Mouse (Mus musculus): ENCODE results near the gene Nek11. TPM values are rescaled to one million over a fixed set of nuclear protein-coding genes. Genes with fewer than 3 reads are reported as not detected.

Nek11 gene
- total RNA-seq, 4 experiments from 2014 or later = 1.7 to 2.3 (median 1.9) TPM

DNA sequence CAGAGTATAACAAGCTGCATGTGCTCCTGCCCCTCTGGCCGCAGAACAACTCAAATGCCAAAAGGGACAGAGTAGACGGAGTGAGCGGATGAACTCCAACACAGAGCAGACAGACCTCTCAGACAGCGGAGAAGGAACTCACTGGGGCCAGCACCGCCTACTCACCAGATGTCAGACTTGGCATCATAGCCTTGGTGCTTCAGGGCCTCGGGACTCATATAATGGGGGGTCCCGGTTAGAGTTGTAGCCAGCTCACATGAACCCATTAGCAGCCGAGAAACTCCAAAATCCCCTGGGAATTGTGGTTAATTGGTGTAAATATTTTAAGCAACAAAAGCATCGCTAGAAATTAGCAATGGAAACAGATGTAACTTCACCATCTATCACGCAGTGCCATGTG is 82.1 kb downstream of the Nek11 start:
- peak in 1 of 2 experiments; percentile 13 for DNase-seq (ENCODE audit: low spot score in 2 of 2)

DNA sequence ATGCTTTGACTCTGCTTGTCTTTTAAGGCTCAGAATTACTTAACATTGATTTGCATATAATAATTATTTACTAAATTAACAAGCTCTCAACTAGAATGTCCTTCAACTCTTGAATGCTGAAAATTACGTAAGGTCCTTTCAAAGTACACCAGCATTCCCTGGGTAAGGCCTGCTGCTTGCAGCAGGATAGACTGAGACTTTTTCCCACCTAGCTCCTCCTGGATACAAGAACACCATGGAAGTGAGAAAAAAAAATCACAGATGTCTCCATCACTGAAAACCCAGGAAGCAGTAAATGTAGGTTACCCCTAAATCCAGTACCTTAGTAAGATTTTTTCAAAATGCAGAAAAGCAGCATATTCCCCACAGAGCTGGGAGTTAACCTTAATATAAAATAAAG is 82.6 kb downstream of the Nek11 start:
- no peak for DNase-seq (ENCODE audit: low spot score in 2 of 2)

DNA sequence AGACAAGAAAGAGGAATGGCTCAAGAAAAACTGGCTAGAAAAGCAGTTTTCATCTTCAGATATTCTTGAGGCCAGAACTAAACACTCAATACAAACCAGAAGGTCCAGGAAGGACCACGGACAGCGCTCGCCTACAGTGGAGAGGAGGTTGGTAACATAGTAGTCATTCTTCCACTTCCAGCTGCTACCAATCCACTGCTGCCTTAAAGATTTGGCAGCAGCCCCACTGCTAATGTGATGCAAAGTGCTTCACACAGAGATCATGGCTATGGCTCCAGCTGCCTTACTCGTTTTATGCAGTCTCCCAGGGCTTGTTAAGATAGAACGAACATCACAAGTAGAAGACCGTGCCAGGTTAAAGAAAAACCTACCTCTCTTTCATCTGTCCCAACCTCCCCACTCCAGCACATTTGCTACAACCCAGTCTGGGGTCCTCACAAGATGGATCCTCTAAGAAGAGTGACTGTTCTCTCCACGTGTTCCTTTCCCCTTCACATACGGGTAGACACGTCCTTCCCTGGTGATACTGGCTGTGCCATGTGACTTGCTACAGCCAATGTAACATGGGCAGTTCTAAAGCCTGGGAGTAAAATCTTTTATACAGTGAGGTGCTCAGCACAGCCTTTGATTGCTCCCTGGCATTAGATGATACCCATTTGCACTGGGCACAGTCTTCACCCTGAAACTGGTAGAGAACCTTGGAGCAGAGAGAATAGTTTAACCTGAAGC is 85.6 kb downstream of the Nek11 start:
- DNase-seq (ENCODE audit: low spot score in 2 of 2) = peak in 1 of 2 experiments; percentile 20

DNA sequence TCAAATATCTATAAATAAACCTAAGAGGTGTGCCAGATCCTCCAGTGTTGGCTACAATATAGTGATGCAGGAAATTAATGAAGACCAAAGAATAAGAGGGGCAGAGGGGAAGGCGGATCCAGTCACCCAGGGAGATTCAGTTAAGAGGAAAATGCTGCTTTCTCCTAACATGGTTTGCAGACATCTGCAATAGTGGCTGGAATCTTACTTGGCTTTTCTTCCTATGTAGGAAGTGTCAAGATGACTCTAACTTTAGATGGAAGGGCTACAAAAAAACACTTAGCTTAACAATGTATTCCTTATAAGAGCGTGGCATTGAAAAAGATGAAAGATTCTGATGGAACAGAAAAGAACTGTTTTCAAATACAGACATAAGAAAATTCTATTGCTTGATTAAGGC is 89.3 kb downstream of the Nek11 start:
- no peak for DNase-seq (ENCODE audit: low spot score in 2 of 2)

DNA sequence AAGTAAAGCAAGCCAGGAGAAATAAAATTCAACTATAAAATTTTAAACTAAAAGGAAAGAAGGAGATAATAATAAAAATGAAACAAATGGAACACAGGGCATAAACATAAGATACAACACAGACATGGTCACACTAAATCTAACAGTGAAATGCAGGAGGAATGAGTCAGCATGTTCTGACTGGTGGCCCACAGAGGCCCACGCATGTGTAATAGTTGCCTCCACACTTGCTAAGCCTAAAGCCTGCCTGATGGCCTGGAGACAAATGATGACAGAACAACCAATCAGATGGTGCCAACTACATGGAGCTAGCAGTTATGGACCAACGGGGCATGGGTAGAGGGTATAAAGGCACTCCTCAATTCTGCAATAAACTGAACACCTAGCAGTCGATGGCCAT is 93.1 kb downstream of the Nek11 start:
- peak; percentile 39 to 64 for DNase-seq (ENCODE audit: low spot score in 2 of 2)

DNA sequence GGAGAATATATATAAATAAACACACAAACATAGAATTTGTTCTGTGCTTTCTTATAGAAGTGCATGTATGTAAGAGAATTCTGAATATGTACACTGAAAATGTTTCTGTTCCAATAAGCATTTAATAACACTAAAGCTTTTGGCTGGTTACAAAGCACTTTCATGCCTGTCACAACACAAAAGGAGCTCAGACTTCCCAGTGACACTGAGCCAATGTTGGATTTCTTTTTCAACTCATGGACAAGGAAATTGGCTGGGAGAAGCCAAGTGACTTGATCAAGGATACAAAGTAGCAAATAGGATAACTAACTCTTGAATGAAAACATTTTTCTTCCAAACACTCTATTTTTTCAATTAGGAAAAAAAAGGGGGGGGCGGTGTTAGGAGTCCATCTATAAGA is 93.9 kb downstream of the Nek11 start:
- no peak for DNase-seq (ENCODE audit: low spot score in 2 of 2)

DNA sequence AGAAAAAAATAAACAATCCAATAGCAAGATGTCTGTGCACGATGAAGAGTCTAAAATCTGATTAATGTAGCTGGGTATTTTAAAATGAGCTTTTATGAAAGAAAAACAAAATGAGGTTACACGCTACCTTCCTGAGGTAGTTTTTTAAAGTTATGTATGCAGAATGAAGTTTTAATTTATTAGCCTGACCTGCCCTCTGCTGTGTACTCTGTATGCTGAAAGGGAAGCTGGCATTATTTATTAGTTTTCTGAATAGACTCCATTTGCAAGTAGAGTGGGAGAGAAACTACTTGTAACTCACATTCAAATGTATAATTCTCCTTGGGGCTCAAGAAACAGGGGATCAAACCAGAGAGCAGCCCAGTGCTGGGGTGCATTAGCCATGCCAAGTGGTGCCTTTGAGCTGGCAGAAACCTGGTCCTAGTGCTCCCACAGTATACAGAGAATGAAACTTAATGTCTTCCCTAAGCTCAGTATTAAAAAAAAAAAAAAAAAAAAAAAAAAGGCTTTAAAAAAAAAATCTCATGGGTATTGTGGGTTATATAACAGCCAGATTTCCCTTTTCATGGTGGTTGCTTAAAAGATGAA is 94.5 kb downstream of the Nek11 start:
- no peak for DNase-seq (ENCODE audit: low spot score in 2 of 2)

DNA sequence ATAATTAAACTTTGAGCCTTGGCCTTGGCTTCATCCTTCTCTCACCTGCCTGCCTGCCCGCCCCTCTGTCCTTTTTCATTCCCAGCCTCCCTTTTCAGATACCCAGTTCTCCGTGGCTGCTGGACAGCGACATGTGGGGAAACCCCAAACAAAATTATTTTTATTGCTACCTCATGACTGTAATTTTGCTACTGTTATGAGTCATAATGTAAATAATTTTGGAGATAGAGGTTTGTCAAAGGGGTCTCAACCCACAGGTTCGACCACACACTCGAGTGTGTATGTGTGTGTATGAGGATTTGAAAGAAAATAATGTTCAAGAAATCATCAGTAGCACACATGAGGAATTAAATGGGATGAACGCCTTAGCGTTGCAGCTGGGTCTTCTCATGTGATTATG is 110.7 kb downstream of the Nek11 start:
- DNase-seq (ENCODE audit: low spot score in 2 of 2) = no peak

DNA sequence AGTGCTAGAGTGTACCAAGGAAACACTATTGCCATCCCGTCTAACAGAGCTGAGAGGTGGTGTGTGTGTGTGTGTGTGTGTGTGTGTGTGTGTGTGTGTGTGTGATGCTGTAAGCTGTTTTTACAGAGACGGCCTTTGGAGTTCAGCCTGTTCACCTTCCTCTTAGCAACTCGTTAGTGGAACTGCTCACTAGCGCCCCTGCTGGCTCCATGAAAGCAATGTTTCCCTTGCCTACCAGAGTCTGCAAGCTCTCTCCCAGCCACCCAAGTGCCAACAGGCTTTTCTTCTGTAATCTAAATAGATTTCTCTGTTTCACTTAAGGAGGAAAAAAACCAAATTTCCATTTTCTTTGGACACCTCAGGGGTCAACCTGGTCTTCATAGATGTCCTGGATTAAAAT is 112.6 kb downstream of the Nek11 start:
- peak in 1 of 2 experiments; percentile 31 for DNase-seq (ENCODE audit: low spot score in 2 of 2)

DNA sequence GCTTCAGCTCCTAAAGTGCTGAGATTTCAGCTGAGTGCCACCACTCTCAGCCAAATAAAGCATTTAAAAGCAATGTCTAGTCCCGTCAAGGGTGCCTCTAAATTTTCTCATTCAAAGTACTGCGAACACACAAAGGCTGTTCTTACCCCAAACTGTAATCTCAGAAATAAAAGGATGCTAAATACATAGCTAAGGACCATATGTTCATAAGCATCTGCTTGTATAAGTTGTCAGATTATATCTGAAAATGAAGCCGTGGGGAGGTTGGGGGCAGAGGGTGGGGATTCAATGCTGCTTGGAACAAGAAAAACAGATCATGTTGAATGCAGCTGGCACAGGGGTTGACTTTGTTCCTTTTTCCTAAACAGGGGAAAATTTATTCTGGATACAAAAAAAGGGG is 120.4 kb downstream of the Nek11 start:
- no peak for DNase-seq (ENCODE audit: low spot score in 2 of 2)

DNA sequence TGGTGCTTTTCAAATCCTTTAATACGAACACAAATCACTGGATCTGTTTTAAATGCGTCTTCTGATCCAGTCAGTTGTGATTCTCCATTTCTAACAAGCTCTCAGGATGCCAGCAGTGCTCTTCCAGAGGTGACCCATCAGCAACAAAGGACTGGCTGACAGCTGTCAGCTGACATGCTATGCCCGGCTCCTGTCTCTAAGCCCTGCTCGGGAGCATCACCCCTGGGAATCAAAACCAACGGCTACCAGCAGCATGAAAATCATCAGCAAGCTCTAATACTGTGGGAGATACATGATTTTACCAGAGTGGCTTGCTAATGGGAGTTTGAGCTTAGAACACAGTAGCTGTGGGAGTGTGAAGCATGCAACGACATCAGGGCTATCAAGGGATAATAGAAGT is 121.0 kb downstream of the Nek11 start:
- DNase-seq (ENCODE audit: low spot score in 2 of 2) = no peak

DNA sequence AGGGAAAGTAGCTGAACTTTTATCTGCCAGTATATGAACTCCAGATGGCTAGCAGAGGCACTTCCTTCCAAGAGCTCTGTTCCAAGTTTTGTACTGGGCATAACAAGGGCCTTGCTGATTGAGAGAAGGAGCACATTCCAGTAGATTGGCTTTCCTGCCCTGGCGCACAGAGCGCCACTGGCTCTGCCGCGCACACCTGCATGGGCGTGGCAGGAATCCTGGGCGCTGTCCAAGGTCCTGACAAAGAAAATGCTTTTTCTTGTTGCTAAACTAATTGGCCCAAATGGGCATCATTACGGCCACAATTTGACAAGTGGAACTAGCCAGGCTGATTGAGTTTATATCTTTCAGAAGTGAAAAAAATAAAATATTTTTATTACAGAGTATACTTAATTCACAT is 123.1 kb downstream of the Nek11 start:
- DNase-seq (ENCODE audit: low spot score in 2 of 2) = no peak

DNA sequence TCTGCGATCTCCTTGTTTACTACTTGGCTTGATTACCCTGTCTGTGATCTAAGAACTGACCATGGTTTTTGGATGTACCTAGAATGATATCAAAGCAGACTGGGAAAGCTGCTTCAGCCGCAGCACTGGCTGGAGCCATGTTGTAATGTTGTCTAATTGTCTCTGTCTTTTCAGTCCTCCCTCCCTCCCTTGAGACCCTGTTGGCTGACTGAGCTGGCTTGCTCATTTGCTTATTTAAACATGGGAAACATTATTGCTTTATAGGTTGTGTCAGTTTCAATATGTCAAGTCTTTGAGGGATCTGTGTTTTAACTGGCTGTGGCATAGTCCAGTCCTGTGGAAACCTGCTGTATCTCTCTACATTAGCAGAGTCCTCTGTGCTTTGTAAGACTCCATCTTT is 132.2 kb downstream of the Nek11 start:
- no peak for DNase-seq (ENCODE audit: low spot score in 2 of 2)

DNA sequence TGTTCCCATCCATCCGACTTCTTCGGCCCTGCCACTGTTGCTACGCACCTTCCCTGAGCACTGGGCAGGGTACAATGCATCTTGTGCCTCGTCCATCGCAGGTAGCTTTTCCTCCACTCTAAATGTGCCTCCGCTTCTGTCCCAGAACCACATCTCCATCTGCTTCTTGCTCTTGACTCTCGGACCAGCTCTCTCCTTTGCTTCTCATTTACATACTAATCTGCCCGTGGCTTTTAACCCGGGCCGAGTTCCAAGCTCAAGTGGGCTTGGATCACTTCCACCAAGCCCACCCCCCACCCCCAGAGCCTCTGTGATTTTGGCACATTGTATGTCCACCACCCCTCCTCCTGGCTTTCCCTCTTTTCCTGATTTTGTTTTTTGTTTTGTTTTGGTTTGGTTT is 137.7 kb downstream of the Nek11 start:
- DNase-seq (ENCODE audit: low spot score in 2 of 2) = no peak

DNA sequence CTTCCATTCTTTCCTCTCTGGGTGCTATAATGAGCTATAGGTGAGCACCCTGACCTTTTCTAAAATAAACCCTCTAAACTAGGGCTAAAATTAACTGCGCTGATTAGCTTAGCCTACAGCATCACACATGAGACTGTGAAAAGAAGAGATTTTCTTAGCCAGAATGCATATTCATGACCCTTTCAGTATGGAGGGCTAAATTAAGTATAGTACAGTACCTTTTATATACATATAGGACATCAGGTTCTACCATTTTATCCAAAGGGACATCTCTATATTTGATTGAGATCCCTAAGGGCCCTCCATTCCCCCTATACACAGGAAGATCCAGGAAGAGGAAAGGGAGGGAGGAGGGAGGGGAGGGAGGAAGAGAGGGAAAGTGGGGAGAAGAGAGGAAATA is 141.2 kb downstream of the Nek11 start:
- no peak for DNase-seq (ENCODE audit: low spot score in 2 of 2)

DNA sequence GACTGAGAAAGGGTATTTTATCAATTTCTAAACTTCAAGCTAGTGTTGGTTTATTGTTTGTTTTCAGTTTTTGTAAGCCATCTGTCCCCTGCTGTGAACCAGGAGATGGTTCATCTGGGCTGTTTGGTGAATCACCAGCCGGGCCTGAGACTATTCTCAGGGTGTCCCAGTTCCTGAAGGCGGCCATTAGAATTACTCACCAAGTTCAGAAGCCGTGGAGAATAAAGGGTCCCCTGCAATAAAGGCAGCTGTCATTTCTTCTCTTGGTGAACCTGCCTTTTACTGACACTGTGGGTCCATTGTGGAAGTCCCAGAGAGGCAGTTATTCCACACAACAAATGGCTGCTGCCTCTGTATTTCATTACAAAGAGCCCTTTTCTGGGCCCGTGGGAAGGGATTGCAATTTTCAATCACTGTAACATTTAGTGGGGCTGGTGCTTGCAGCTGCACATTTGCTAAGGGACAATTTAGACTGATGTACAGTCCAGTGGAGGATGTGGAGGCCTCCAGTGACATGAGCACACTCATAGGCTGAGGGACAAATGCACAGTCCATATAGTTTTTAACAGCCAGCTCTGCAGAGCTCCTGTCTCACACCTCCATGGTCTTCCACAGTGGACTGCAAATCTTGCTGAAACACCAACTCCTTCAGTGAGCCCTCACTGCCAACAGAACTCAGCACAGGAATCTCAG is 142.8 kb downstream of the Nek11 start:
- DNase-seq (ENCODE audit: low spot score in 2 of 2) = peak; percentile 8 to 29

DNA sequence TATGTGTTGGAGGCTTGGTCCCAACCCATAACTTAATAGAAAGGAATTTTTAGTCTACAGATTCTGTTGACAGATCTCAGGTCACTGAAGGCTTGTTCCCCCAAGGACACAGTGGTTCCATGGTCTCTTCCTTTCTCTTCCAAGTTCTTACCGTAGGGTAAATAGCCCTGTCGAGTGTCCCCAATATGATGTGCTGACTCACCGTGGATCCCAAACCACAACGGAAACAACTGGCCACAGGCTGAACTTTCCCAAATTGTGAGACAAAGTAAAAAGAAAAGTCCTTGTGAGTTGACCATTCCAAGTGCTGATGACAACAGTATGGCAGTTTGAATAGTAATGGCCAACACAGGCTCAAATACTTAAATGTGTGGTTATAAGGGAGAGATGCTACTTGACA is 144.1 kb downstream of the Nek11 start:
- no peak for DNase-seq (ENCODE audit: low spot score in 2 of 2)

DNA sequence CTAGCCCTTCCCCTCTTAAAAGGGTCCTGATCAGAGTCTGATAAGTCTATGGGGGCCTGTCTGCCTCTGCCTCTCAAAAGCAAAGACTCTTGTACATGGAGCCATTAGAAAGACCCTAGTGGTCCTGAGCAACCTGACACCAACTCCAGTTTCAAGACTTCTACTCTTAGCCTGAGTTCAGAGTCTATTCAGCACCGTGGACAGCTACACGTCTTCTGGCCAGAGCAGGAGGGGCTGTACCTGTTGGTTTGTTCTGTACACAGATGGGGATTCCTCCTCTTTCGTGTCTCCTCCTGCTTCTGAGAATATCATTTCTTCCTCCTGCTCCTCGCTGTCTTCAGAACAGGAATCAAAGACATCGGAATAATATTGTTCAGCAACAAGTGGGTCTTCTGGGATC is 151.3 kb downstream of the Nek11 start:
- no peak for DNase-seq (ENCODE audit: low spot score in 2 of 2)

DNA sequence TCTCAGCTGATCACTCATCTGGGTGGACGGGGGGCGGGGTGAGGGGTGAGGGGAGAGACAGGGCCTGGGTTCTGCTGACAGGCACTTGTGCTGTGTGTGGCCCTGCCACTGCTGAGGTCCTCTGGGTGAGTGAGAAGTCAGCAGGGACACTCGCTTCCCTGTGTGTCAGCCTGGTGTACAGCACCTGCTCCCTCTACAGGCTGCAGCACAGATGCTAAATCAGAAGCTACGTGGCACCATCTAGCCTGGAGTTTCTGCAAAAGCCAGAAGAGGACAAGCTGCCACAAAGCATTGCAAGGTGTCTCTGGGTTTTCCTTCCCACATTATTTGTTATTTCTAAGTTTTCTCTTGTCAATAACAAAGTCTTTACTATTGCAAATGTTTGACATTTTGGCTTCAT is 180.9 kb downstream of the Nek11 start:
- peak; percentile 8 to 20 for DNase-seq (ENCODE audit: low spot score in 2 of 2)

DNA sequence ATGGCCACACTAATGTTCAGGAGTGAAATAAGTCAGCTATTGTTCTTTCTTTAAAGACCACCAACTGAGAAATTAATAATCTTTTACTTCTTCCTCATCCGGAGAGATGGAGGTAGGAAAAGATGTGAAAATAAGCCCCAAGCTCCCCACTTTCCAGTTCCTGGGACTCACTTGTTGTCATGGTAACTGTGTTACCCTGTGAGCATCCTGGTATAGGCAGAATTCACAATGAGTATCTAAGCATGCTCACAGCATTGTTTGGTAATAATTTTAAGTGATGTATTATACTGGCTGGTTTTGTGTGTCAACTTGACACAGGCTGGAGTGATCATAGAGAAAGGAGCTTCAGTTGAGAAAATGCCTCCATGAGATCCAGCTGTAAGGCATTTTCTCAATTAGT is 195.0 kb downstream of the Nek11 start:
- DNase-seq (ENCODE audit: low spot score in 2 of 2) = no peak

DNA sequence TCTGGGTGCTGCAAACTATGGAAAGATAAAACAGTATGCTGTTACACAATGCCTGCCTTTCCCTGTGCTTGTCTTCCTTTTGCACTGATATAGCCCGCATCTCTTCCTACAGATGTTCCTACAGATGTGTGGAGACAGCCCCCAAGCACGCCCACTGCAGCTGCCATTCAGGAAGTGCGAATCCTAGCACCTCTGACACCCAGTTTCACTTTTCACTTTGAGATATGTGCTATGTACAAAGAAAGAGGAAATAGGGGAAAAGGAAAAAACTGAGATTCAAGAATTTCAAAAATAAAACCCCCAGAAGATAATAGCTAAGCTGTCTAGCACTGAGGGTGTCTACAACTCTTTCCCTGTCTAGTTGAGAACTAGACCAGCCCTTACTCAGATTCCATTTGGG is 208.6 kb downstream of the Nek11 start:
- no peak for DNase-seq (ENCODE audit: low spot score in 2 of 2)

DNA sequence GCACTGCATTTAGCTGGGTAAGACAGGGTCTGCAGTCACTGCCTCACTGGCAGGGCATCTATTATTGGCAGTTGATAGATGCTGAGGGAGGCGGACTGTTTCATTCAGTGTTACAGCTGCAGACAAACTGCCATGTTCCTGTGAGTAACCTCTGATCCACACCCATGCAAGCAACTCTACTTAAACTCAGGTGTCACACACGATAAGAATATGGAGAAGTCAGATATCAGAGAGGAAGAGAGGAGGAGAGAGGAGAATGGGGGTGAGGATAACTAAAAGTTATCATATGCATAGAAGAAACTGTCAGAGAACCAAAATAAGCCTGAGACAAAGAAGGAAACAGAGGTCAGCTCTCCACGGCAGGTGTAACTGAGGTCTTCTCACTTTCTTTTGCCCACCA is 212.9 kb downstream of the Nek11 start:
- DNase-seq (ENCODE audit: low spot score in 2 of 2) = no peak

DNA sequence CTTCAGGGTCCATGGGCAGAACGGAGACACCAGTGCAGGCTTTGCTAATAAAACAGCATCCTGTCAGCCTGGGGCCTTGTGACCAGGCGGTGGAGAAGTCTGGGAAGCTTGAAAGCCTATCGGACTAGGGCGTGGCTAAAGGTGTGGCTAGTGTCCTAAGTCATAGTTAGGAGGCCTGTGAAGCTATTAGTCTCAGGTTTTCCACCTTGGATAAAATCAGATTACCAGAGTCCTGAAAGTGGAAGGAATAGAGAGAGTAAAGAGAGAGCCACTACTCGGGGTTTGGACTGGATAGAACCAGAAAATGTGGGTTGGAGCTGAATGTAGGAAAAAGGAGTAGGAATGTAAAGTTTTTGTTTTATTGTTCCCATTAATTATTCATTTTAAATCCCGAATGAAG is 250.3 kb downstream of the Nek11 start, which contains the start of gene 1700080E11Rik:
Gene 1700080E11Rik (minus strand): TSS at position 101 of the 400 bp plus-strand sequence.
- no peak for DNase-seq (ENCODE audit: low spot score in 2 of 2)
